Mouse (Mus musculus) left cerebral cortex, adult 2 months (tissue): ENCODE results near the gene Borcs5. TPM values are rescaled to one million over a fixed set of nuclear protein-coding genes. Genes with fewer than 3 reads are reported as not detected.

ENCODE experiments used
- DNase-seq, 2 experiments: peaks; one replicate each; pipeline ENCODE4 v3.0.0; 2021 to 2022; ENCODE audit warnings: low spot score in 2 of 2, mixed read lengths in 1 of 2; ENCODE audit errors: extremely low spot score in 1 of 2
- H3K27ac ChIP-seq: fragments of 200-600 bp; 2 replicates; pipeline ENCODE4 v1.8.1; 2022
- H3K4me3 ChIP-seq: fragments of 200-600 bp; 2 replicates; pipeline ENCODE4 v1.8.1; 2022
- CTCF ChIP-seq: fragments of 200-600 bp; IDR thresholded peaks from 2 replicates; pipeline ENCODE4 v1.8.1; 2022; ENCODE audit warnings: antibody characterized with exemption, mild to moderate bottlenecking, moderate library complexity
- intact Hi-C: fragments of 180-260 bp; cut with DNase I; formaldehyde crosslinking; loops from one replicate; pipeline ENCODE4 v1.15.1; 2025
- total RNA-seq, 2 experiments: library from RNA; stranded (reverse); gene quantifications; 2 replicates each; pipeline ENCODE4 v1.2.3; 2021

Gene Borcs5
- total RNA-seq, 2 experiments from 2014 or later = 34.1 to 37.6 TPM

GRCm38 (mm10) chr6:134631947-134632687 lies 7.2 kb upstream of the Borcs5 start, which contains the start of gene Mansc1:
TSS of gene Mansc1 (minus strand) at chr6:134632488.
- DNase-seq = peak; percentile 26 to 51
- intact Hi-C loops = no loop called here
- Histone ChIP-seq H3K27ac (peak within 1 kb of the TSS; percentile 86), H3K4me3 (peak within 1 kb of the TSS; percentile 70)
- no peak; the same call in 1 of the 2 replicates for TF ChIP-seq CTCF

- Histone ChIP-seq H3K4me3 (peak overlapping the region; percentile 70), H3K27ac (peak overlapping the region; percentile 86; the same call in 1 of the 2 replicates)
- intact Hi-C loops = no loop called here
- TF ChIP-seq CTCF = no peak
- no peak for DNase-seq
Measured at GRCm38 (mm10) chr6:134632756-134633155, 6.6 kb upstream of the Borcs5 start.

- intact Hi-C loops = no loop called here
Measured at GRCm38 (mm10) chr6:134633553-134633952, 5.8 kb upstream of the Borcs5 start.

GRCm38 (mm10) chr6:134636476-134636875 lies 2.8 kb upstream of the Borcs5 start:
- intact Hi-C loops = no loop called here
- Histone ChIP-seq H3K4me3 (no peak overlapping the region), H3K27ac (no peak overlapping the region)
- no peak for DNase-seq
- TF ChIP-seq CTCF = no peak; the same call in none of the 2 replicates

More at GRCm38 (mm10) chr6:134633553-134633952, 5.8 kb upstream of the Borcs5 start:
- no peak for DNase-seq
- TF ChIP-seq CTCF = no peak
- H3K27ac ChIP-seq = no peak overlapping the region
- no peak overlapping the region for H3K4me3 ChIP-seq

GRCm38 (mm10) chr6:134639900-134640299 lies 590 bp downstream of the Borcs5 start:
- intact Hi-C loops = loop anchor here (10.0 kb wide), 1 partner anchor 285 kb away; the partner anchor contains the start of gene Cdkn1b
- H3K27ac ChIP-seq = no peak overlapping the region

GRCm38 (mm10) chr6:134640485-134641475 lies 1.5 kb downstream of the Borcs5 start:
- intact Hi-C loops = loop anchor here (10.0 kb wide), 1 partner anchor 284 kb away; the partner anchor contains the start of gene Cdkn1b
- TF ChIP-seq CTCF = peak; percentile 60
- Histone ChIP-seq H3K4me3 (peak overlapping the region; percentile 92), H3K27ac (peak overlapping the region; percentile 94)
- DNase-seq = peak; percentile 92 to 95

More at GRCm38 (mm10) chr6:134639900-134640299, 590 bp downstream of the Borcs5 start:
- H3K4me3 ChIP-seq = no peak overlapping the region
- DNase-seq = no peak
- TF ChIP-seq CTCF = no peak

GRCm38 (mm10) chr6:134641738-134642446 lies 2.6 kb downstream of the Borcs5 start:
- intact Hi-C loops = loop anchor here (1.0 to 10.0 kb wide), 2 partner anchors 21 to 283 kb away; partner anchors contain the start of gene Cdkn1b

GRCm38 (mm10) chr6:134643296-134643695 lies 4.0 kb downstream of the Borcs5 start:
- intact Hi-C loops = loop anchor here (10.0 kb wide), 1 partner anchor 282 kb away; the partner anchor contains the start of gene Cdkn1b
- peak; percentile 3; the same call in 1 of the 2 replicates for TF ChIP-seq CTCF
- no peak overlapping the region for H3K4me3 ChIP-seq
- H3K27ac ChIP-seq = no peak overlapping the region
- no peak for DNase-seq

More at GRCm38 (mm10) chr6:134641738-134642446, 2.6 kb downstream of the Borcs5 start:
- peak overlapping the region; percentile 92 for H3K4me3 ChIP-seq
- TF ChIP-seq CTCF = no peak
- DNase-seq = no peak
- H3K27ac ChIP-seq = peak overlapping the region; percentile 94; the same call in 1 of the 2 replicates

GRCm38 (mm10) chr6:134646835-134647234 lies 7.5 kb downstream of the Borcs5 start:
- DNase-seq = no peak
- intact Hi-C loops = loop anchor here (10.0 kb wide), 1 partner anchor 278 kb away; the partner anchor contains the start of gene Cdkn1b
- TF ChIP-seq CTCF = no peak
- H3K4me3 ChIP-seq = no peak overlapping the region
- no peak overlapping the region for H3K27ac ChIP-seq

GRCm38 (mm10) chr6:134647621-134648020 lies 8.3 kb downstream of the Borcs5 start:
- Histone ChIP-seq H3K27ac (peak overlapping the region; percentile 83), H3K4me3 (no peak overlapping the region)
- DNase-seq = no peak
- intact Hi-C loops = loop anchor here (10.0 kb wide), 1 partner anchor 277 kb away; the partner anchor contains the start of gene Cdkn1b
- TF ChIP-seq CTCF = no peak
